Mouse (Mus musculus) stomach, postnatal 0 days (tissue): ENCODE measurements around the gene Trmt10c. TPM values are rescaled to one million over a fixed set of nuclear protein-coding genes. Genes with fewer than 3 reads are reported as not detected.

Experiments used
- ATAC-seq: fragments of 200-750 bp; cut with Nextera tagmentation; 2 replicates; pipeline ENCODE4 v1.8.0; 2017; ENCODE audit not compliant: low FRiP score, low TSS enrichment
- DNase-seq: peaks from one replicate; pipeline ENCODE4 v3.0.0-alpha.2; 2016; ENCODE audit warnings: low spot score
- H3K27ac ChIP-seq: fragments of 300-500 bp; sonication (generic); replicated peaks from 2 replicates; pipeline ENCODE4 v1.5.1; 2014; ENCODE audit warnings: mild to moderate bottlenecking, control low read depth
- H3K27me3 ChIP-seq: fragments of 300-500 bp; sonication (generic); 2 replicates; pipeline ENCODE4 v1.6.1; 2014; ENCODE audit warnings: low read length; ENCODE audit not compliant: control insufficient read depth, insufficient read depth
- H3K36me3 ChIP-seq: fragments of 300-500 bp; sonication (generic); 2 replicates; pipeline ENCODE4 v1.6.1; 2014; ENCODE audit warnings: low read length, mixed read lengths; ENCODE audit not compliant: control insufficient read depth, insufficient read depth
- H3K4me1 ChIP-seq: fragments of 300-500 bp; sonication (generic); replicated peaks from 2 replicates; pipeline ENCODE4 v1.6.1; 2014; ENCODE audit warnings: antibody characterized with exemption; ENCODE audit not compliant: control insufficient read depth, insufficient read depth
- H3K4me2 ChIP-seq: fragments of 300-500 bp; sonication (generic); replicated peaks from 2 replicates; pipeline ENCODE4 v1.6.1; 2014; ENCODE audit warnings: low read depth, mild to moderate bottlenecking, control low read depth, moderate library complexity
- H3K4me3 ChIP-seq: fragments of 300-500 bp; sonication (generic); 2 replicates; pipeline ENCODE4 v1.5.1; 2014; ENCODE audit warnings: low read depth, low read length, control low read depth
- H3K9ac ChIP-seq: fragments of 300-500 bp; sonication (generic); 2 replicates; pipeline ENCODE4 v1.6.1; 2014; ENCODE audit warnings: mild to moderate bottlenecking, low read length, control low read depth, mixed read lengths
- H3K9me3 ChIP-seq: fragments of 300-500 bp; sonication (generic); 2 replicates; pipeline ENCODE4 v1.6.1; 2016; ENCODE audit warnings: low read length; ENCODE audit not compliant: control insufficient read depth
- CTCF ChIP-seq: IDR thresholded peaks from 2 replicates; pipeline ENCODE4 v1.5.1; 2016; ENCODE audit warnings: antibody characterized with exemption, low read depth, mild to moderate bottlenecking, moderate library complexity
- EP300 ChIP-seq: optimal IDR thresholded peaks from 2 replicates; pipeline ENCODE3; 2016; ENCODE audit warnings: antibody characterized with exemption
- WGBS: fragments of 180-500 bp; shearing (Covaris S2); extraction: QIAGEN DNeasy Blood & Tissue Kit; methylation state at CpG from one replicate; pipeline ENCODE4 v1.1.7; 2014; 5-methylcytosine and 5-hydroxymethylcytosine counted together
- polyA plus RNA-seq: library from polyadenylated mRNA; unstranded; fragments of >200 nt; fragmentation: Nextera tagmentation; extraction: Ambion mirVana; gene quantifications from 2 replicates; pipeline ENCODE4 v1.2.1, GENCODE M21; 2015

The Trmt10c gene
- polyA plus RNA-seq, 1 experiment from 2014 or later = 17.6 TPM

DNA sequence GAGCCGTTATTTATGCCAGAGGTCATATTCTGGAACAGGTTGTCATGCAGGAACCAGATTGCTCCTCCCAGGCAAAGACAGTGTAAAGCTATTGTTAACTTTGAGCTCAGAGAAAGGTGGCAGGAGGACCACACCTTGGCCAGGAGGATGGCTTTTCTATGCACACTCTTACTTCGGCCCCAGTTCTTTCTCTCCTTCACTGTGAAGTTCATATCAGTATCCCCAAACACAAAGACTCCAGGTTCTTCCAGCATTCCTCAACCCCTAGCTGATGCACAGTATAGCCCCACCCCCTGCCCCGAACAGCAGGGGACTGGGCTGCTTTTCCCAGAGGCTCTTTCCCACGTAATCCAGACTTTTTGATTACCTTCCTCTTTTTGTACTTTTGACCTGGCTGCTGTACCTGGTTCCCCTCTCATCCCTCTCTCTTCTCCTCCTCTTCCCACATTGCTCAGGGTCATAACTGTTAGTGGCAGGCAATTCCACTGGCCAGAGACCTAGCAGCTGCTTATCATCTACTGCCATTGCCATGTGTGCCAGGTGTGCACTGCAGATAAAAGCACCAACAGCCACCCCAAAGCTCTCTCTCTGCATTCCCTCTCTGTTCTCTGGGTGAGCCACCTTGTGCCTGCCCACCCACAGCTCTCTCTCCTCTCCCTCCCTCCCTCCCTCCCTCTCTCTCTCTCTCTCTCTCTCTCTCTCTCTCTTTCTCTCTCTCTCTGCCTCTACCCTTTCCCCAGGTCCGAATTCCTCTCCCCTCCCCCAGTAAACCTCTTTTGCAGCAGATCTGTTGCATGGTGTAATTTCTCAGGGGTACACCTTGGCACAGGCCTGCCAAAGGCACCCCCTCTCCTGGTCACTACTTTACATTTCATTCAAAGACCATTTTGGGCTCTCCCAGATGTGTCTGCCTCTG, 34.0 kb upstream of the Trmt10c start:
- Histone ChIP-seq H3K4me2 (no peak overlapping the region), H3K27ac (no peak overlapping the region)

DNA sequence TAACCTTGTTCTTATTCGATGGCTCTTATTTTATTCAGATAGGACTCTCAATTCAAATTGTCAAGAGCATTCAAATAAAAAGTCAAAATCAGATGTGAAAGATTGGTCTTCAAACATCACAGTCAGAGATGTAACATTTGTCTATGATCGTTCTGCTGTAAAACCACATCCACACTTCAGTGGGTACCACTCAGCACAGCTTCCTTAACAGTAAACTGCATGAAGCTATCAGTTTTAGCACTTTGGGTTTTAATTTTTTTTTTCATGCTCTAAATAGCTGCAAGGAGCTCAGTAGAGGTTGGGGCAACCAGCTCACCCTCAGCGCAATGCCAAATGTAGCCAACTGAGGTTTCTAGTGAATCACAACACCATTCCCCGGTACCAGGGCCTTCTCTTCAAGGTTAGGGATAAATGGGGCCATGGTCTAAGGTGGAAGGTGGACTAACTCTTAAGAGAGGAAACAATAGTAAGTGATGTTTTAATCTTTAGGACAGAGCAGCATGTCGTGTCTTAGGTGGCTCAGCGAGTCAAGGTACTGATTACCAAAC, 31.0 kb upstream of the Trmt10c start:
- Histone ChIP-seq H3K9me3 (no peaks in the 10 kb centered on the region), H3K27me3 (no peaks in the 10 kb centered on the region), H3K9ac (no peak overlapping the region), H3K27ac (no peak overlapping the region), H3K4me2 (no peak overlapping the region), H3K4me3 (no peak overlapping the region), H3K36me3 (no peaks in the 10 kb centered on the region), H3K4me1 (no peaks in the 10 kb centered on the region)
- TF ChIP-seq EP300 (no peak), CTCF (no peak)
- ATAC-seq (no peak), DNase-seq (no peak)
- WGBS = 87% methylated on average over 6 of the region's 6 CpGs

More for the DNA sequence above, 34.0 kb upstream of the Trmt10c start:
- no peak for TF ChIP-seq EP300
- no peak for TF ChIP-seq CTCF
- no peaks in the 10 kb centered on the region for H3K9me3 ChIP-seq
- no peak overlapping the region for H3K4me3 ChIP-seq
- no peaks in the 10 kb centered on the region for H3K27me3 ChIP-seq
- H3K9ac ChIP-seq = no peak overlapping the region
- no peaks in the 10 kb centered on the region for H3K4me1 ChIP-seq
- H3K36me3 ChIP-seq = no peaks in the 10 kb centered on the region
- ATAC-seq (no peak), DNase-seq (no peak)
- WGBS = 35% methylated on average over 5 of the region's 5 CpGs

DNA sequence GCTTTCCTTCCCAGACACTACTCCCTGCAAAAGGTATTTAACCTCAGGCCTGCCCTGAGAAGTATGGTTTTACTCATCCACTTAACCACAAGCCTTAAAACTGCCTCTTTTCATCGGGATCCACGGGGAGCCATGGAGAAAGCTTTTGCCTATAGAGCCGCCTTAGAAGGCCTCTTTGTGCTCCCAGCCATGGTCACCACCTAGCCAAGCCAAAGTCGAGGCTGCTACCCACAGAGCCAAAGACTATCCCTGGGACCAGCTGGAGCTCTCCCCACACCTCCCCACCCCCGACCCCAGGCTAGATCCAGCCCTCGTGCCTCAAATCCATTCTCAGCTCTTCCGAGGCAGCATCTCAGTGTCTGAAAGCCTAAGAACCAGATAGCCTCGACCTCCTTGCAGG, 28.5 kb upstream of the Trmt10c start:
- ATAC-seq (no peak), DNase-seq (no peak)
- no peaks in the 10 kb centered on the region for H3K9me3 ChIP-seq
- H3K27me3 ChIP-seq = no peaks in the 10 kb centered on the region
- WGBS = 52% methylated on average over 8 of the region's 8 CpGs
- H3K4me2 ChIP-seq = no peak overlapping the region
- no peak for TF ChIP-seq EP300
- TF ChIP-seq CTCF = no peak
- no peaks in the 10 kb centered on the region for H3K4me1 ChIP-seq
- H3K27ac ChIP-seq = no peak overlapping the region
- no peak overlapping the region for H3K9ac ChIP-seq
- no peak overlapping the region for H3K4me3 ChIP-seq
- no peaks in the 10 kb centered on the region for H3K36me3 ChIP-seq

DNA sequence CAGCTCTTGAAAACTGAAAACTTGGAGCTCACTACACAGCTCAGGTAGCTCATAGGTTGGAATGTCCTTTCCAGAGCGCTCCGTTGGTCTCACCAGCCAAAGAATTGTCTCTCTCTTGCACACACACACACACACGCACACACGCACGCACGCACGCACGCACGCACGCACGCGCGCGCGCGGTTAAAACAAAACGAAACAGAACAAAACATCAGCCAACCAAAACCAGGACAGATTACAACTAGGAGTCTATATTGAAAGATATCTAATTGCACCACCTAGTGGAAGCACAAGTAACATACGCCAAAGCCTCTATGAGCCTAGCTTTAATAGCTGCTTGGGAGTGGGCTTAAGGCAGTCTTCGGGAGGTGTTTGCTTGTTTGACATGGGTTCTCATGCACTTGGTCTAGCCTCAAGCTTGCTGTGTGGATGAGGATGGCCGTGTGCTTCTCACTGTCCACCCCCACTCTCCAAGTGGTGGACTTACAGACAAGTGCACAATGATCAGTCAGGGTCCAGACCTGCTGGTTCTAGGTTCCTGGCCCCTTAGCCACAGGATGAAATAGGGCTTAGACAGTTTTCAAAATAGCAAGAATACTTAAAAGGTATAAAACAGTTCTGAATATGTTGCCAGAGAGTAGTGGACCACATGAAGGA, 26.8 kb upstream of the Trmt10c start:
- TF ChIP-seq EP300 (no peak), CTCF (peak; percentile 87)
- Histone ChIP-seq H3K27ac (no peak overlapping the region), H3K36me3 (no peaks in the 10 kb centered on the region), H3K9ac (no peak overlapping the region), H3K27me3 (no peaks in the 10 kb centered on the region), H3K4me1 (no peaks in the 10 kb centered on the region), H3K9me3 (no peaks in the 10 kb centered on the region), H3K4me2 (peak overlapping the region; percentile 55), H3K4me3 (peak overlapping the region; percentile 40)
- peak; percentile 67 for DNase-seq
- peak; percentile 91 for ATAC-seq
- WGBS = 2% methylated on average over 20 of the region's 20 CpGs

DNA sequence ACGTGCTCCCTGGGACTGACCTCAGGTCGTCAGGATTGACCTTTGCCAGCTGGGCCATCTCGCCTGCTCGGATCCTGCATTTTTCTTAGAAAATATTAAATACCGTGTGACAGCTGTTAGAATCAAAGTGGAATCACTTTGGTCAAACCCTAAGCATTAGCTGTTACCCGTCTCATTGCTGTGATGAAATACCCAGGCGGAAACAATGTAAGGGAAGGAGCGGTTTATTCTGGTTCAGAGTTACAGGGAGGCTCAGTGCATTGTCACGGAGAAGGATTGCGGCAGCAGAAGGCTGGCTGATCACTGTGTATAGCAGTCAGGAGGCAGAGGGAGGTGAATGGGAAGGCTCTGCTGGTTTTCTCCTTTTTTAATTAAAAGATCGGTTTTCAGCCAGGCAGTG, 25.4 kb upstream of the Trmt10c start:
- ATAC-seq (no peak), DNase-seq (no peak)
- H3K27me3 ChIP-seq = no peaks in the 10 kb centered on the region
- no peaks in the 10 kb centered on the region for H3K4me1 ChIP-seq
- no peak overlapping the region for H3K4me2 ChIP-seq
- 52% methylated on average over 11 of the region's 11 CpGs for WGBS
- H3K36me3 ChIP-seq = no peaks in the 10 kb centered on the region
- H3K9ac ChIP-seq = no peak overlapping the region
- H3K4me3 ChIP-seq = no peak overlapping the region
- H3K27ac ChIP-seq = no peak overlapping the region
- H3K9me3 ChIP-seq = no peaks in the 10 kb centered on the region
- no peak for TF ChIP-seq CTCF
- TF ChIP-seq EP300 = no peak

DNA sequence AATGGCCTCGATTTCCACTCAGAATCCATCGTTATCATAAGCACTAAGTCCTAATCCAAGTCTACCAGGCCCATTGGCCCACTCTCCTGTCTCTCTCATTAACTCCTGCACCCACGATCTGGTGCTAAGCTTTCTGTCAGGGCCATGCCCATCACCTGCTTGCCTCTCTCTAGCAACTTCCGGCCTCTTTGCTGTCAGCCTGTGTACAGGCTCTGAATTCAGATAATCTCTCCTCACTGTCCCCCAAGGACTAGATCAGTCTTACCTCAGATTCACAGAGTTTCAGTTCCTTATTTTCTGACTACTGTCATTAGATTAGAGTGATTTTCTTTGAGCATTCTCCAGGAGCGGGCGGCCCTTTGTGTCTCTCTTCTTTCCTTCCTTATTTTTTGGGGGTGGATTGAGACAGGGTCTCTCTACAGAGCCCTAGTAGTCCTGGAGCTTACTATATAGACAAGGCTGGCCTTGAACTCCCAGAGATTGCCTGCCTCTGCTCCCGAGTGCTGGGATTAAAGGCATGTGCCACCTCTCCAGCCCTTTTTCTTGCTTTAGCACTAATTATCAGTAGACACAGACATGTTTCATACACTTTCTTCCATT, 24.5 kb upstream of the Trmt10c start:
- Histone ChIP-seq H3K9me3 (no peaks in the 10 kb centered on the region), H3K27me3 (no peaks in the 10 kb centered on the region), H3K4me1 (no peaks in the 10 kb centered on the region), H3K9ac (no peak overlapping the region), H3K4me3 (no peak overlapping the region), H3K36me3 (no peaks in the 10 kb centered on the region), H3K27ac (no peak overlapping the region), H3K4me2 (no peak overlapping the region)
- ATAC-seq = no peak
- DNase-seq = no peak
- no peak for TF ChIP-seq EP300
- no peak for TF ChIP-seq CTCF
- WGBS = 72% methylated on average over 7 of the region's 7 CpGs
